Mouse (Mus musculus) adipocyte (in vitro differentiated cells): ENCODE measurements around the gene Scamp3.
"Not testable (repeated sequence)": the region's sequence is repeated elsewhere in the genome, so short reads cannot be mapped to it uniquely, and the experiment has no call there.

ENCODE experiments used
- DNase-seq: peaks from one replicate; pipeline ENCODE4 v3.0.0-alpha.2; 2016; ENCODE audit warnings: low spot score

Gene Scamp3

GRCm38 (mm10) chr3:89195979-89196877 lies 19.0 kb downstream of the Scamp3 start:
- peak; percentile 95 for DNase-seq

GRCm38 (mm10) chr3:89199839-89200238 lies 22.6 kb downstream of the Scamp3 start:
- peak; percentile 40 for DNase-seq

GRCm38 (mm10) chr3:89202253-89203141 lies 25.2 kb downstream of the Scamp3 start, which contains the start of gene Gba:
Gene Gba, plus strand, starts transcription at chr3:89202928.
- peak; percentile 96 for DNase-seq

- DNase-seq: peak; percentile 29
These were observed 25.9 kb downstream of the Scamp3 start for GRCm38 (mm10) chr3:89203142-89203514.

- peak; percentile 45 for DNase-seq
These were observed 28.8 kb downstream of the Scamp3 start for GRCm38 (mm10) chr3:89206079-89206478.

GRCm38 (mm10) chr3:89206695-89207094 lies 29.4 kb downstream of the Scamp3 start:
- no peak for DNase-seq

- DNase-seq: no peak
These were observed 30.9 kb downstream of the Scamp3 start for GRCm38 (mm10) chr3:89208075-89208657.

GRCm38 (mm10) chr3:89208736-89209135 lies 31.5 kb downstream of the Scamp3 start:
- DNase-seq: no peak

- no peak for DNase-seq
These were observed 32.5 kb downstream of the Scamp3 start for GRCm38 (mm10) chr3:89209731-89210130.

GRCm38 (mm10) chr3:89210162-89210561 lies 32.9 kb downstream of the Scamp3 start:
- no peak for DNase-seq

- no peak for DNase-seq
These were observed 33.5 kb downstream of the Scamp3 start for GRCm38 (mm10) chr3:89210731-89211130.

- DNase-seq: peak; percentile 89
These were observed 36.7 kb downstream of the Scamp3 start for GRCm38 (mm10) chr3:89213803-89214530.

GRCm38 (mm10) chr3:89214681-89215411 lies 37.6 kb downstream of the Scamp3 start, which contains the start of gene Thbs3:
Gene Thbs3, plus strand, starts transcription at chr3:89215180.
- DNase-seq: no peak

- peak; percentile 88 for DNase-seq
These were observed 38.6 kb downstream of the Scamp3 start for GRCm38 (mm10) chr3:89215853-89216252.

GRCm38 (mm10) chr3:89216407-89216806 lies 39.1 kb downstream of the Scamp3 start:
- not testable (repeated sequence) for DNase-seq

GRCm38 (mm10) chr3:89218271-89218670 lies 41.0 kb downstream of the Scamp3 start:
- no peak for DNase-seq

- no peak for DNase-seq
These were observed 42.3 kb downstream of the Scamp3 start for GRCm38 (mm10) chr3:89219546-89219945.

- DNase-seq: no peak
These were observed 43.9 kb downstream of the Scamp3 start for GRCm38 (mm10) chr3:89221167-89221566.

- DNase-seq: no peak
These were observed 47.5 kb downstream of the Scamp3 start for GRCm38 (mm10) chr3:89224796-89225195.

GRCm38 (mm10) chr3:89225321-89225815 lies 48.1 kb downstream of the Scamp3 start:
- no peak for DNase-seq

- DNase-seq: no peak
These were observed 48.6 kb downstream of the Scamp3 start for GRCm38 (mm10) chr3:89225918-89226317.
